Mouse (Mus musculus): ENCODE results near the gene Alcam. TPM values are rescaled to one million over a fixed set of nuclear protein-coding genes. Genes with fewer than 3 reads are reported as not detected.

Gene Alcam
- polyA plus RNA-seq, 1 experiment from 2014 or later: 11.9 TPM

DNA sequence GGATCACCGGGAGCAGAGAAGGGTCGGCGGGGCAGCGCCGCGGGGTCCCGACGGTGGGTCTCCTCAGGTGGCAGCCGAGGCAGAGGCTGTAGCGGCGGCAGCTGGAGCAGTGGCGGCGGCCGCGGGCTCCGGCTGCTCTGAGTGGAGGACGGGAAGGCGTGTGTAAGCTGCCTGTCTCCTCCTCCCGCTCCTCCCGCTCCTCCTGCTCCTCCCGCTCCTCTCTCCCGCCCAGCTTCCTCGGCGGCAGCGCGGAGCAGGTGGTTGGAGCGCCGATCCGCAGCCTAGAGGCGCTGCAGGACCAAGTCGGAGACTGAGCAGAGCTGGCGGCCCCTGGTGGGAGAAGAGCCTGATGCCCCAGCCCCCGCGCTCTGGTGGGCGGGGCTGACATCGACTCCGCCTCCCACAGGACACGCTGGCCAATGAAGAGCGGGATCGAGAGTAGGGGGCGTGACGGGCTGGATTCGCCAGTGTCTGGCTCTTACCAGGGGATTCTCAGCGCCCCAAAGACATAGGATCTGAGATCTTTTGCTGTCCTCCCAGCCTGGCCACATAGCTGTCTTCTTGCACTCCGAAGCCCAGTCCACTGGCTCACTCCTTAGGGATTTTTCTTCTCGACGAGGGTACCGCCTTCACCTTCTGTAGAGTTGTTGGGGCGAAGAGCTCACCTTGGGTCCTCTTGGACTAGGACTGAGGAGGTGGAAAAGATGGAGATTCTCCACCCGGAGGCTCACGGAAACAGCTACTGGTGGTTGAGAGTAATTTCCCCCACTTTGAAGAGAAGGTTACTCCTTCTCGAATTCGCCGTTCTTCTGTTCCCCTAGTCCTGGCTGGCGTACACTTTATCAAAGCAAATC, 785 bp downstream of the Alcam start:
- Histone ChIP-seq H3K36me3 (no peaks in the 10 kb centered on the region), H3K27ac (replicated peaks) (peak overlapping the region; percentile 84), H3K4me3 (peak overlapping the region; percentile 78), H3K27me3 (replicated peaks) (no peaks in the 10 kb centered on the region), H3K9me3 (no peaks in the 10 kb centered on the region), H3K4me2 (peak overlapping the region; percentile 89), H3K9ac (peak overlapping the region; percentile 88), H3K4me1 (peaks cover 15% of the 10 kb centered on the region)
- peak; percentile 92 for ATAC-seq (ENCODE audit: extremely low read depth, insufficient number of reproducible peaks, low FRiP score, low TSS enrichment)
- under 1% methylated on average over 54 of the region's 55 CpGs for WGBS

DNA sequence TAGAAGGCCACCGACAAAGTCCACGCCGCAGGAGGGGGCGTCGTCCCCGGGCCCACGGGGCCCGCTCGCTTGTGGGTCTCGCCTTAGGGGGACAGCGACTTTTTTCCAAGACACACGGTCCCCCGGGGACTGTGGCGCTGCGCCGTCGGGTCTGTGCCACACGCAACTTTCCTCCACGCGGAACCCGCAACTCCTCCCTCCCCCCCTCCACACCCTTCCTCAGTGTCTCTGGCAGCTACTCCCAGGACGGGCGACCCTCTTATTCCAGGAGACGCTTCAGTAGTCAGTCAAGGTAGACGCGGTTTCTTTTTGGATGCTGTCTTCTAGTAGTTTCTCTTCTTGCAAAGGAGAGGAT, 1.4 kb downstream of the Alcam start:
- WGBS: 0% methylated on average over 26 of the region's 26 CpGs
- ATAC-seq (ENCODE audit: extremely low read depth, insufficient number of reproducible peaks, low FRiP score, low TSS enrichment): no peak
- peaks cover 15% of the 10 kb centered on the region for H3K4me1 ChIP-seq

DNA sequence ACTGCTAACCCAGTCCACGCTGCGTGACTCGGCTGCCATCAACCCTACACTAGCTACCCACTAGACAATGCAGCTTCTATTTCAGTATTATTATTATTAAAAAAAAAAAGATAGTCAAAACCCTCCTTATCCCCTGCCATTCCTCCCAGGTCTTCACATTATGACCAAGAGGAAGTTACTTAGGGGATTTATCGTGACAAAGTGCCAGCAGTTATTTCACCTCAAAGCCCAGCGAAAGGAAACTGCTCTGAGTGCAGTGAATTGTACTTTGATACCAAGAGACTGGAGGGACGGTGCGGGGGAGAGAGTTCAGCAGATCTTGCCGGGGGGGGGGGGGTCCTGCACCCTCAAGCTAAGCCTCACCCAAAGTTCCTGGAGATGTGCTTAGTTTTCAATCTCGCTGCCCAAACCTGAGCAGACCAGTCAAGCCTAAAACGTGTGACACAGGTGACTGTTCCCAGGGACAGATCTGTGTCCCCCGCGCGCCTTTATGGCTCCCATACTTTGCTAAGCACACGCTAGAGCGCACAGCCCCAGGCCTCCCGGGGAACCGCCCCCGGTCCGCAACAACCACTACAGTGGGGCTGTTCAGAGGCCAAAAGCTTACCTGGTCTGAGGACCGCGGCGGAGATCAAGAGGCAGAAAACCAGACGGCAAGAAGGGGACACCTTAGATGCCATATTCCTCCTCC, 1.9 kb downstream of the Alcam start:
- no peaks in the 10 kb centered on the region for H3K9me3 ChIP-seq
- peak overlapping the region; percentile 88 for H3K9ac ChIP-seq
- WGBS: under 1% methylated on average over 23 of the region's 23 CpGs
- H3K27ac ChIP-seq (replicated peaks): peak overlapping the region; percentile 74; the same call in 1 of the 2 replicates
- H3K4me3 ChIP-seq: peak overlapping the region; percentile 78
- H3K4me2 ChIP-seq: peak overlapping the region; percentile 89
- H3K4me1 ChIP-seq: peaks cover 15% of the 10 kb centered on the region
- no peak for ATAC-seq (ENCODE audit: extremely low read depth, insufficient number of reproducible peaks, low FRiP score, low TSS enrichment)
- no peaks in the 10 kb centered on the region for H3K27me3 ChIP-seq (replicated peaks)
- H3K36me3 ChIP-seq: no peaks in the 10 kb centered on the region

More for the DNA sequence above, 1.4 kb downstream of the Alcam start:
- Histone ChIP-seq H3K4me2 (peak overlapping the region; percentile 89), H3K27me3 (replicated peaks) (no peaks in the 10 kb centered on the region), H3K27ac (replicated peaks) (peak overlapping the region; percentile 66), H3K9me3 (no peaks in the 10 kb centered on the region), H3K36me3 (no peaks in the 10 kb centered on the region), H3K4me3 (peak overlapping the region; percentile 78), H3K9ac (peak overlapping the region; percentile 88)

DNA sequence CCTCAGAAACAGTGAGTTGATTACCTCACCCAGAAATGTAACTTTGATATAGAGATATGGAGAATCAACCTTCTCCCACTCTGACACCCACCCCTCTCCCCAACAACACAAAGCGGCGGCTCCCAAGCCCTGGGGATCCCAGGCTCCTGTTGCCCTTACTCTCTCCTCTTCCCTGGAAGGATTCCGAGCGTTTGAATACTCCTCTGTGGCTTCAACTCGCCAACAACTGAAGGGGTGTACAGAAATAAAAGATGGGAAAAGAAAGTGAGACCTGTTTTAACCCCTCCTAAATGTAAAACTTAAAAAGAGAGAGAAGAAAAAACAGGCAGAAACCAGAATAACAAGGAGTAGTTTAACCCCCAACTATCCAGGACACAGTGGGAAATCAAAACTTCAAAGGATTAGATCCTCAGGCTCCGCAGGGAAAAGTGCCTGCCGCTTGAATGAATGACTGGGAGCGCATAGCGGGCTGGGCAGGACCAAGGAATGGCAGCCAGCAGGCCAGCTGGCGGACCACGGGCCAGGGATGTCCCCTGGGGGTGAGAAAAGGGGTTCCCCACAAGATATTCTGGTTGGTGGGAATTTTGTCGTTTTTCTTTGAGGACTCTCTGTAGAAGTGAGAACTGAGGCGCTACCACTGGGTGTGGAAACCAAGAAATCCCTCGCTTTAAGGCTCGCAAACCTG, 2.6 kb downstream of the Alcam start:
- no peak for ATAC-seq (ENCODE audit: extremely low read depth, insufficient number of reproducible peaks, low FRiP score, low TSS enrichment)
- peaks cover 15% of the 10 kb centered on the region for H3K4me1 ChIP-seq
- under 1% methylated on average over 15 of the region's 15 CpGs for WGBS
- H3K4me3 ChIP-seq: peak overlapping the region; percentile 78
- peak overlapping the region; percentile 88 for H3K9ac ChIP-seq
- no peaks in the 10 kb centered on the region for H3K36me3 ChIP-seq
- peak overlapping the region; percentile 74 for H3K27ac ChIP-seq (replicated peaks)
- no peaks in the 10 kb centered on the region for H3K27me3 ChIP-seq (replicated peaks)
- peak overlapping the region; percentile 89 for H3K4me2 ChIP-seq
- no peaks in the 10 kb centered on the region for H3K9me3 ChIP-seq

DNA sequence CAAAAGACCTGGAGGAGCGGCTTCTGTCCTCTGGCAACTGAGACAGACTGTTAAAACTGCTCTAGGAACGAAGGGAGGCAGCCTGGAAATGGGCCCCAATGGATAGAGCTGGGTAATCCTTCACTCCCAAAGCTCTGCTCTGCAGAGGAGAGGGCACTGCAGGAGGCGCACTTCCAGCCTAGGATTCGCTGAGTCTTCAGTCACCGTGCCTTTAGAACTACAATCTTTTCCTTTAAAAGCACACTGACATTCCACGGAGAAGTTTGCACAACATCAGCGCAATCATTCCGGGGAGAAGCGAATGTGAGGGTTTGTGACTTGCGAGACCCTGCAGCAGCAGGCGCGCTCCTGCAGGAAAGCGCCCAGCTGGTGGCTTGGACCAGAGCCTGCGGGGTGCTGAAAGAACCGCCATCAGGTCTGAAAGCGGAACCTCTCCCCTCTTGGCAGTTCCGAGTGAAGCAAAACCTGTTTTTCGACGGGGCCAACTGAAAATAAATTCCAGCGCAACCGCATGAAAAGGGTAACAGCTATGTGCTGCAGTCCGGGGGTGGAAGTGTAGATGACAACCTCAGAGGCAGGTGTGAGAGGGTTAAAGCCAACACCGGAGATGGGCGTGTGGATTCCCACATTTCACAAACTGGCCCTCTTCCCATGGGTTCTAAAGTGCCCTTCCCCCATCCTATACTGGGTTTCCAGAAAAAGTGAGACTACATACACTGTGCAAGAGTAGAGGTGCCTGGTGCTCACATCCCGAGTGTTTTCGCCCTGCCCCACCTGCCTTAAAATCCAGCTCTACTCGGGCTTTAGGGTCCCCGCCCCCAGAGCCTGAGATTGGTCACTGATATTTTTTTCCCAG, 3.4 kb downstream of the Alcam start:
- no peak for ATAC-seq (ENCODE audit: extremely low read depth, insufficient number of reproducible peaks, low FRiP score, low TSS enrichment)
- H3K27me3 ChIP-seq (replicated peaks): no peaks in the 10 kb centered on the region
- peak overlapping the region; percentile 74 for H3K27ac ChIP-seq (replicated peaks)
- peak overlapping the region; percentile 78 for H3K4me3 ChIP-seq
- no peaks in the 10 kb centered on the region for H3K9me3 ChIP-seq
- peaks cover 15% of the 10 kb centered on the region for H3K4me1 ChIP-seq
- no peaks in the 10 kb centered on the region for H3K36me3 ChIP-seq
- peak overlapping the region; percentile 88 for H3K9ac ChIP-seq
- H3K4me2 ChIP-seq: peak overlapping the region; percentile 89
- under 1% methylated on average over 28 of the region's 28 CpGs for WGBS

DNA sequence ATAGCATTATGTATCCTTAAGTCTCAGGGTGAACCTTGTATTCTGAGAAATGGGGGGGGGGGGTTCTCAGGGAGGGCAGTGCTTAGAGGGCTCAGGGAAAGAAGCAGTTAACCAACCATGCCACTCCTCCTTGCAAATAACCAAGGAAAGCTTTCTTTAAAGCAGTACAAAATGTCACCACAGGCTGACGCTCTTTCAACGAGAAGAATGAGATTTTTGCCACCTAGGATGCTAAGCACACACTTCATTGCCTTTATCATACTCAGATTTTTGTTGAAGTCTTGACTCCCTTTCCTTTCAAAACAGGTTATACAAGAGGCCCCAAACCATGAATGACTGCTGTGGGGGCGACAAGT, 4.0 kb downstream of the Alcam start:
- no peaks in the 10 kb centered on the region for H3K9me3 ChIP-seq
- peaks cover 14% of the 10 kb centered on the region for H3K4me1 ChIP-seq
- H3K27me3 ChIP-seq (replicated peaks): no peaks in the 10 kb centered on the region
- 2% methylated on average over 3 of the region's 3 CpGs for WGBS
- H3K27ac ChIP-seq (replicated peaks): peak overlapping the region; percentile 74
- peak overlapping the region; percentile 88 for H3K9ac ChIP-seq
- H3K4me3 ChIP-seq: peak overlapping the region; percentile 78
- H3K36me3 ChIP-seq: no peaks in the 10 kb centered on the region
- H3K4me2 ChIP-seq: peak overlapping the region; percentile 89
- no peak for ATAC-seq (ENCODE audit: extremely low read depth, insufficient number of reproducible peaks, low FRiP score, low TSS enrichment)

DNA sequence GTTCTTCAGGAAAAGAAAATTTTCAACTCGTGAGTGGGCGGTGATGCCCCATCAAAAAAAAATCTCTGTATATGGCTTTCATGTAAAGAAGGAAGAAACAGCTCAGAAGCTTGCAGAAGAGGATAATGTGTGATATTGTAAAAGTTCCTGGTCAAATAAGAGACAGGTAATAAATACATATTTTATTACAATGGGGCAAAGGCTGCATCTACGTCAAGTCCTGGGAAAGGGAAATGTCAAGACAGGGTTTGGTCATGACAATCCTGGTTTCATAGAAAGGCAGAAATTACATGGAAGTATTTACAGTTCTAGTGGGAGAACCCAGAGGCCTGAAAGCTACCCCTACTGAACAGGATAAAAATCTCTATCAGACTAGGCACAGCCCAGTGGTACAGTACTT, 7.9 kb downstream of the Alcam start:
- H3K27me3 ChIP-seq (replicated peaks): no peaks in the 10 kb centered on the region
- no peak overlapping the region for H3K4me3 ChIP-seq
- no peak for ATAC-seq (ENCODE audit: extremely low read depth, insufficient number of reproducible peaks, low FRiP score, low TSS enrichment)
- H3K27ac ChIP-seq (replicated peaks): no peak overlapping the region
- no peaks in the 10 kb centered on the region for H3K36me3 ChIP-seq
- no peaks in the 10 kb centered on the region for H3K9me3 ChIP-seq
- 87% methylated on average over 3 of the region's 3 CpGs for WGBS
- H3K4me2 ChIP-seq: no peak overlapping the region
- peaks cover 24% of the 10 kb centered on the region for H3K4me1 ChIP-seq
- no peak overlapping the region for H3K9ac ChIP-seq

DNA sequence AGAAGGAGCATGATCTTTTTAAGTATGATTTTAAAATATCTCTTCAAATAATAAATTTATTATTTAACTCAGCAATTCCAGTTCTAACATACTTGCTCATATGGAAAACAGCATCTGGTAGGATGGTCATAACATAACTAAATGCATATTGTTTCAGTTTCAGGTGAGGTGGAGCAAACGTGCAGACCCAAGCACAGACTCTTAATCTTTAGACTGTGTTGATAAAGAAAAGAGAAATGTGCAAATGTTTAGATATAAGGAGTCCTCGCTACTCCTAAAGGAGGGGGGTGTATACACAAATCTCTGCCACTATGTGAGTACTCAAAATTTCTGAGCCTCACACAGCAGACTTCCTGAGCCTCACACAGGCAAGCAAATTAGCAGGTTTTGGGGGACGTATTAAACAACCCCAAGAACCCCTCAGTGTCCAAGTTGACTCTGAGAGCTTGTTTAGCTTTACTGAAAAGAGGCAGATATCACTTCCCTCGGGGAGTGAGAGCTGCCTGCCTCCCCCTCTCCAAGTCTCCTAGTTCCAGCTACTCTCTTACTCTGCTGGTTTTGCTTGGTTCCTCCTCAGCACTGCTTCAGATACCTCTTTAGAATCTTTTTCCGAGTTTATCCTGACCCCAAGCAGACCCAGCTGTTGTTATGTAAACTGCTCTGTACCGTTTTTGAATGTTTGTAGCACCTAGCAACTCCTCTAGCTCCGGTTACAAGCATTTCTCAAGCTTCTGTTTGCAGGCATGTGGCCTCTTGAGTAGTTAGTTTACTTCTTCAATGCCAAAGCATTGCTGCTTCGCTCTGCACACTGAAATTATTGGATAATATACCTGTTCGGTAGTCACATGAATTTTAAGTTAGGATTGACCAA, 10.0 kb downstream of the Alcam start:
- Histone ChIP-seq H3K27ac (replicated peaks) (no peak overlapping the region), H3K36me3 (no peaks in the 10 kb centered on the region)

DNA sequence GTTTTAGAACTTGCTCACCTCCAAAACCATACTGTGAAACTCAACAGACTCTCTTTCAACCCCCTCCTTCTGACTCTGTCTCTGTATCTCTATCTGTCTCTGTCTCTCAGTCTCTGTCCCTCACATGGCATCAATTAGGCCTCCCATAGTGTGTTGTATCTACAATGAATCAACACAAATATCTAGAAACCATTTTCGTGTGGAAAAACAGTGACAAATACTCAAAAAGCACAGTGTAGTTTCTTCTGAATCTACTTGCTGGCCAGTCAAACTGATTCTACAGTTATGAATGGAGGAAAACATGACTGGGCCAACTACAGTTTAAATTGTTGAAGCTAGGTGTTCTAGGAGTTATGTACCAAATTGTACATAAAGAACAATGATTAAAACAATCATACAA, 10.8 kb downstream of the Alcam start:
- no peak for ATAC-seq (ENCODE audit: extremely low read depth, insufficient number of reproducible peaks, low FRiP score, low TSS enrichment)
- Histone ChIP-seq H3K27ac (replicated peaks) (no peak overlapping the region), H3K27me3 (replicated peaks) (no peaks in the 10 kb centered on the region), H3K9me3 (no peaks in the 10 kb centered on the region), H3K9ac (no peak overlapping the region), H3K4me1 (peaks cover 12% of the 10 kb centered on the region), H3K4me3 (no peak overlapping the region), H3K36me3 (no peaks in the 10 kb centered on the region), H3K4me2 (no peak overlapping the region)
- WGBS: 58% methylated on average over 1 of the region's 1 CpGs

More for the DNA sequence above, 10.0 kb downstream of the Alcam start:
- ATAC-seq (ENCODE audit: extremely low read depth, insufficient number of reproducible peaks, low FRiP score, low TSS enrichment): no peak
- H3K27me3 ChIP-seq (replicated peaks): no peaks in the 10 kb centered on the region
- 36% methylated on average over 9 of the region's 9 CpGs for WGBS
- no peak overlapping the region for H3K9ac ChIP-seq
- peaks cover 12% of the 10 kb centered on the region for H3K4me1 ChIP-seq
- no peaks in the 10 kb centered on the region for H3K9me3 ChIP-seq
- H3K4me2 ChIP-seq: no peak overlapping the region; the same call in 1 of the 2 replicates
- no peak overlapping the region for H3K4me3 ChIP-seq

DNA sequence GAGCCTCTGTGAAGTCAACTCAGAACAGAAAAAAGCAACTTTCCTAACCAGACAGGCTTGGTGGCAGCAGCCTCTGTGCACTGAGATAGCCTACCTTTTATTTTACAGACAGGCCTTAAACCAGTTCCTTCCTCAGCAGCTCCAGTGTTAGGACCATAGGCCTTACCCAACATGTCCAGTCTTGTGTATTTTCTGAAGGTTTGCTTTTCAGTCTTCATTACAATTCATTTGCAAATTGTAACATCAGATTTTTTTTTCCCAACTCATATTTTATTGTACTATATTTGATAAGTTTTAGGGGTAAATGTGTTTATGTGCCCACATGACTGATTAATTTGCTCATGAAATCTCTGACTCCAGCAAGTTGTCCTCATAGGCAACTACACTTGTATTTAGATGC, 14.3 kb downstream of the Alcam start:
- H3K9ac ChIP-seq: no peak overlapping the region
- no peak overlapping the region for H3K4me2 ChIP-seq
- no peaks in the 10 kb centered on the region for H3K27me3 ChIP-seq (replicated peaks)
- H3K4me1 ChIP-seq: peaks cover 12% of the 10 kb centered on the region
- no peak overlapping the region for H3K4me3 ChIP-seq
- H3K27ac ChIP-seq (replicated peaks): no peak overlapping the region
- no peaks in the 10 kb centered on the region for H3K36me3 ChIP-seq
- no peak for ATAC-seq (ENCODE audit: extremely low read depth, insufficient number of reproducible peaks, low FRiP score, low TSS enrichment)
- H3K9me3 ChIP-seq: no peaks in the 10 kb centered on the region

Measured in heart, embryonic 13.5 days (tissue).